Mouse (Mus musculus) hindbrain, embryonic 13.5 days (tissue): Measurements from ENCODE around the gene Cdr2. TPM values are rescaled to one million over a fixed set of nuclear protein-coding genes. Genes with fewer than 3 reads are reported as not detected.
"Not testable (repeated sequence)": the region's sequence is repeated elsewhere in the genome, so short reads cannot be mapped to it uniquely, and the experiment has no call there.

Experiments
- ATAC-seq: fragments of 200-750 bp; cut with Nextera tagmentation; 2 replicates; pipeline ENCODE4 v1.8.0; 2017; ENCODE audit warnings: moderate TSS enrichment; ENCODE audit not compliant: low FRiP score
- H3K27ac ChIP-seq: fragments of 300-500 bp; sonication (generic); 2 replicates; pipeline ENCODE4 v1.5.1; 2015; ENCODE audit warnings: inconsistent platforms, mild to moderate bottlenecking, moderate library complexity
- H3K27me3 ChIP-seq: fragments of 300-500 bp; sonication (generic); 2 replicates; pipeline ENCODE4 v1.6.1; 2015; ENCODE audit warnings: mild to moderate bottlenecking, inconsistent platforms
- H3K36me3 ChIP-seq: fragments of 300-500 bp; sonication (generic); 2 replicates; pipeline ENCODE4 v1.6.1; 2015; ENCODE audit warnings: mild to moderate bottlenecking, inconsistent platforms
- H3K4me1 ChIP-seq: fragments of 300-500 bp; sonication (generic); replicated peaks from 2 replicates; pipeline ENCODE4 v1.6.1; 2015; ENCODE audit warnings: inconsistent platforms
- H3K4me2 ChIP-seq: fragments of 300-500 bp; sonication (generic); 2 replicates; pipeline ENCODE4 v1.6.1; 2015; ENCODE audit warnings: inconsistent platforms, mild to moderate bottlenecking, moderate library complexity
- H3K4me3 ChIP-seq: fragments of 300-500 bp; sonication (generic); 2 replicates; pipeline ENCODE4 v1.5.1; 2015; ENCODE audit warnings: mild to moderate bottlenecking, inconsistent platforms
- H3K9ac ChIP-seq: fragments of 300-500 bp; sonication (generic); 2 replicates; pipeline ENCODE4 v1.6.1; 2015; ENCODE audit warnings: mild to moderate bottlenecking, inconsistent platforms
- H3K9me3 ChIP-seq: fragments of 300-500 bp; sonication (generic); 2 replicates; pipeline ENCODE4 v1.6.1; 2016; ENCODE audit warnings: inconsistent platforms
- WGBS: fragments of 180-500 bp; shearing (Covaris S2); methylation state at CpG from one replicate; pipeline ENCODE4 v1.1.7; 2015; 5-methylcytosine and 5-hydroxymethylcytosine counted together
- polyA plus RNA-seq: library from polyadenylated mRNA; unstranded; fragments of >200 nt; fragmentation: Nextera tagmentation; extraction: Ambion mirVana; gene quantifications from 2 replicates; pipeline ENCODE4 v1.2.1, GENCODE M21; 2015

Gene Cdr2
- 14.6 and 16.1 TPM in 2 replicates for polyA plus RNA-seq

DNA sequence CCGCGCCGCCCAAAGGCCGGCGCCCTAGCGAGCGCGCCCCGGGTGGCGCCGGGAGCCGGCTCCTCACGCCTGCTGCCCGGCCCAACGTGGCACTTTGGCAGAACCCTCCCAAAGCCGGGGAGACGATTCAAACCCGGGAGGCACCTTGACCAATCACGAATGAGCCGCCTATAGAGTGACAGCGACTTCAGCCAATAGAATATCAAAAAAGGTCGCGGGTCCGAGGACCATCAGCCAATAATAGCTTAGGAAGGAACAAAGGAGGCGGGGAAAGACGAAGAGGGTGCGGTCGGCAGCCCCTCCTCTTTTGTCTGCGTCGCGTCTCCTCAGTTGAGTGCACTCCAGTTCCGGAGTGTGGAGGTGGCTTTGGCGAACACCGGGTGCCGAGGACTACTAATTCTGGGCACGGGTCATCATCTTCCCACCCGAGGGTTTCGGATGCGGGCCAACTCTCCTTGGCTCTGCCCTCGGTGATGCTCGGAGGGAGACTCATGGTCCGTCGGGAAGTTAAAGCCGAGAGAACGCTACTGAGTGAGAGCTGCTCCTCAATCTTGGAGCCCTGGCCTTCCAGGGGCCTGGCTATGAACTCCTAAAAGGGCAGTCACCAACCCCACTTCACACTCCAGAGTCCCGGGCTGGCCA, at the start of gene Cdr2, which contains the start of gene Mfsd13b:
TSS of gene Cdr2 (minus strand) at position 113 of the 642 bp plus-strand sequence.
TSS of gene Mfsd13b (plus strand) at position 310 of the 642 bp plus-strand sequence.
- under 1% methylated on average over 46 of the region's 46 CpGs for WGBS
- H3K4me2 ChIP-seq: peak within 1 kb of the TSS; percentile 84
- H3K27me3 ChIP-seq: 0 out of 2 replicates have a peak, but pooled peaks cover 2% of the 10 kb centered on the region
- no peaks in the 10 kb centered on the region for H3K36me3 ChIP-seq
- ATAC-seq: peak; percentile 96
- H3K9ac ChIP-seq: peak within 1 kb of the TSS; percentile 86
- peak within 1 kb of the TSS; percentile 95 for H3K4me3 ChIP-seq
- no peaks in the 10 kb centered on the region for H3K9me3 ChIP-seq
- peaks cover 40% of the 10 kb centered on the region for H3K4me1 ChIP-seq
- peak within 1 kb of the TSS; percentile 87 for H3K27ac ChIP-seq

DNA sequence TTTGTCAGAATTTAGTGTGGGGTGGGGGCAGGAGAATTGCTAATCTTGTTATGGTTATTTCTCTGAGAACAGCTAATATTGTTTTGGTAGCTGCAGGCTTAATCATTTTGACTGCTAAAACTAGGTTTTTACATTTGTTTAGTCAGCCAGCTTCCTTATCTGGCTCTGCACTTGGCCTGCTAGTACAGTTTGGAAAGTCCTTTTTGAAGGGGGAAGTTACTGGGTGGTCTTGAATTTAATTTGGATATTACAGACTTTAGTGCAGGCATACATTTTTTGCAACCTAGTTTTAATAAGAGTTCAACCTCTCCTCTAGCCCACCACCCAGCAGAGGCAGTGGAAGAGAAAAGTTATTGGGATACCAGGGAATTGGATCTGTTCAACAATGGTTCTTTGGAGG, 47.8 kb upstream of the Cdr2 start:
- not testable (repeated sequence) for H3K4me3 ChIP-seq, H3K9ac ChIP-seq, ATAC-seq, H3K27ac ChIP-seq, H3K9me3 ChIP-seq, H3K4me2 ChIP-seq, H3K4me1 ChIP-seq, H3K36me3 ChIP-seq
- H3K27me3 ChIP-seq: peaks cover 29% of the 10 kb centered on the region

DNA sequence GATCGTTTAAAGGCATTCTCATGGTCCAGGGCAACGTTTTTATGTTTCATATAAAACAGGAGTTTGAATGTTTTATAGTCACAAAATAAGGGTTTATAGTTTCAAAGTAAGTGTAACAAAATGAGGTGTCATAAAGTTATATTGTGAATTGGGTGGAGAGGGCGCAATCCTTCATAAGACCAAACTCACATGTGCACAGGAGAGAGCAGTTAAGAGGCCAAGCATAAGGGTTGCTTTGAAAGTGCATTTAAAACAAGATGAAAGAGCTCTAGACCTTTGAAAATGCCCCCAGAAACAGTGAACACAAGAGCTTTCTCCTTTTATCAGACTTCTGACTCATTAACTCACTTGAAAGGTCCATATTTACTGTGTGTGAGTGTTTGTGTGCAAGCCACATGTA, 44.2 kb upstream of the Cdr2 start:
- H3K9me3 ChIP-seq: no peaks in the 10 kb centered on the region
- H3K4me1 ChIP-seq: no peaks in the 10 kb centered on the region
- no peak overlapping the region for H3K9ac ChIP-seq
- no peak for ATAC-seq
- 68% methylated on average over 3 of the region's 3 CpGs for WGBS
- H3K27ac ChIP-seq: no peak overlapping the region
- H3K27me3 ChIP-seq: peaks cover 17% of the 10 kb centered on the region
- H3K4me2 ChIP-seq: no peak overlapping the region
- H3K4me3 ChIP-seq: no peak overlapping the region
- no peaks in the 10 kb centered on the region for H3K36me3 ChIP-seq

DNA sequence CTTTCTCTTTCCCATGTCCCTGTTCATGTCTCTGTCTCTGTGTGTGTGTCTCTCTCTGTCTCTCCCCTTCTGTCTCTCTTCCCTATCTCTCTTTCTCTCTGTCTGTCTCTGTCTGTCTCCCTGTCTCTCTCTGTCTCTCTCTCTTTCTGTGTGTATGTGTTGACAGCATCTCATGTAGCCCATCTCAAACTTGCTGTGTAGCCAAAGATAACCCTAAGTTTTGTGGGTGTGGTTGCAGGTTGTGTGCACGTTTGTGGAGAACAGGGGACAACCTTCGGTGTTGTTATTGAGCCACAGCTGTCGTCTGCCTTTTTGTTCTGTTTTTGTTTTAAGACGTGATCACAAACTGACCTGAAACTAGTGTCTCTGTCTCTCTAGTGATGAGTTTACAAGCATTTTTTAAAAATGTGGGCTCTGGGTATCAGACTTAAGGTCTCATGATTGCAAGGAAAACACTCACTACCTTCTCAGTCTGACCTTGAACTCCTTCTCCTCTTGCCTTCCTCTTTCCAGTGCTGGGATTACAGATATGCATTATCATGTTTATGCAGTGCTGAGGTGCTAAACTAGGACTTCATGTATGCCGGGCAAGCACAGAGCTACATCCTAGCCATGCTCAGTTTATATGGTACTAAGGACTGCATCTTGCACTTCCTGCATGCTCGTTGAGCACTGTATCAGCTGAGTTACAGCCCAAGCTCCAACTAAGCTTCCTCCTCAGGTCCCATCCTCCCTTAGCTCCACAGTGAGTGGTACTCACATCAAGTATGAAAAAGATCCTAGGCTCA, 43.3 kb upstream of the Cdr2 start:
- H3K9ac ChIP-seq: no peak overlapping the region
- WGBS: 84% methylated on average over 6 of the region's 6 CpGs
- peaks cover 11% of the 10 kb centered on the region for H3K27me3 ChIP-seq
- H3K4me1 ChIP-seq: no peaks in the 10 kb centered on the region
- no peaks in the 10 kb centered on the region for H3K36me3 ChIP-seq
- H3K9me3 ChIP-seq: no peaks in the 10 kb centered on the region
- H3K4me2 ChIP-seq: no peak overlapping the region
- ATAC-seq: no peak
- H3K27ac ChIP-seq: no peak overlapping the region
- no peak overlapping the region for H3K4me3 ChIP-seq

DNA sequence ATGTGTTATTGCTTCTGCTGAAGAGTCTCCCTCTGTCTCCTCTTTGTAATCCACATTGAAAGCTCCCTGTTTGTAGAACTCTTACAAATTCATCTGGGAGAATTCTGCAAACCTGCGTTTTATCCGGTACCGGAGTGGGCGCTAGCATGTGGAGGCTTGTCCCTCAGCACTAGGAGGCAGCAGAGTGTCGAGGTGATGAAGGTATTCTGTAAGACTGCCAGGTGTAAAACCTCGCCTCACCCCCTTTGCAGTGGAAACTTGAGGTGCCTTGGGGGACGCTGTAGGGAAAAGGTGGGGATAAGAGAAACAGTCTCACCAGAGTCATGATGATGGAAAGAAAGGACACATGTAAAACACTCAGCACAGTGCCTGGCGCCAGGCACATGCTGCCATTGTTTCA, 38.2 kb upstream of the Cdr2 start:
- Histone ChIP-seq H3K4me3 (no peak overlapping the region), H3K9ac (no peak overlapping the region), H3K27me3 (no peaks in the 10 kb centered on the region), H3K4me2 (no peak overlapping the region), H3K9me3 (no peaks in the 10 kb centered on the region), H3K36me3 (no peaks in the 10 kb centered on the region), H3K27ac (no peak overlapping the region), H3K4me1 (no peaks in the 10 kb centered on the region)
- 36% methylated on average over 8 of the region's 8 CpGs for WGBS
- no peak for ATAC-seq

DNA sequence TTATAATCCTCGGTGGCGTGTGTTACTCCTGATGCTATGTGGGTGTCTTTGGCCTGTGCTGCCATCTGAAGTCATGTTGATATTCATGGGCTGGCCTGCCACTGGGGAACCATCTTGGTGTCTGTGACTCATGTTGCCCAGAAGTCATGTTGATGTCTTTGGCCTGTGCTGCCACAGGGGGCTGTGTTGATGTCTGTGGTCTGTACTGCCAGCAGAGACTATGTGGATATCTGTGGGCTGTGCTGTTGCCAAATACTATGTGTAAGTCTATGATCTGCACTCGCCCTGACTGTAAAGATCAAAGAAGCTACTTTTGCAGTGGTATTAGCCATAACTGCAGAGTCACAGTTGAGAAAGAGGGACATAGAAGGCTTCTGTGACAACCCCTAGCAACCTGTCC, 36.7 kb upstream of the Cdr2 start:
- Histone ChIP-seq H3K27me3 (no peaks in the 10 kb centered on the region), H3K4me1 (no peaks in the 10 kb centered on the region), H3K36me3 (no peaks in the 10 kb centered on the region), H3K27ac (no peak overlapping the region), H3K4me2 (no peak overlapping the region), H3K4me3 (no peak overlapping the region), H3K9ac (no peak overlapping the region), H3K9me3 (no peaks in the 10 kb centered on the region)
- 87% methylated on average over 3 of the region's 3 CpGs for WGBS
- no peak for ATAC-seq

DNA sequence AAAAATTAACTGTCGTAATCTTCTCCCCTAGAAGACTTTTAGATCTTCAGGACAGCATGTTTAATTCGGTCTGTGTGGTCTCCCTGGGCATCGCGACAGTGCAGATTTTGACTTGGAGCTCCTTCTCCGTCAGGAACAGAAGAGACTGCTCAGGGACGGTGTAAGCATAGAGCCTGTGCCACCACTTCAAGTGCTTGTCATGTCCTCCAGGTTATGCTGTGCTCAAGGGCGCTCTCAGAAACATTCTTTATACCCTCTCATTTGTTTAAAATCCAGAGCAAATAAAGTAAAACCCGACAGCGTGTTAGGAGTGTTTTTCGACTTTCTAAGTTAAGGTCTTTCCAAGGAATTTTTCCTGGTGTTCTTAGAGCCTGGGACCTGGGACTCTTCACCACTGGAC, 32.4 kb upstream of the Cdr2 start:
- Histone ChIP-seq H3K27ac (no peak overlapping the region), H3K4me1 (0 out of 2 replicates have a peak, but pooled peaks cover 4% of the 10 kb centered on the region), H3K4me3 (no peak overlapping the region), H3K9ac (no peak overlapping the region), H3K4me2 (no peak overlapping the region), H3K9me3 (no peaks in the 10 kb centered on the region), H3K27me3 (no peaks in the 10 kb centered on the region), H3K36me3 (no peaks in the 10 kb centered on the region)
- 90% methylated on average over 10 of the region's 10 CpGs for WGBS
- ATAC-seq: no peak

DNA sequence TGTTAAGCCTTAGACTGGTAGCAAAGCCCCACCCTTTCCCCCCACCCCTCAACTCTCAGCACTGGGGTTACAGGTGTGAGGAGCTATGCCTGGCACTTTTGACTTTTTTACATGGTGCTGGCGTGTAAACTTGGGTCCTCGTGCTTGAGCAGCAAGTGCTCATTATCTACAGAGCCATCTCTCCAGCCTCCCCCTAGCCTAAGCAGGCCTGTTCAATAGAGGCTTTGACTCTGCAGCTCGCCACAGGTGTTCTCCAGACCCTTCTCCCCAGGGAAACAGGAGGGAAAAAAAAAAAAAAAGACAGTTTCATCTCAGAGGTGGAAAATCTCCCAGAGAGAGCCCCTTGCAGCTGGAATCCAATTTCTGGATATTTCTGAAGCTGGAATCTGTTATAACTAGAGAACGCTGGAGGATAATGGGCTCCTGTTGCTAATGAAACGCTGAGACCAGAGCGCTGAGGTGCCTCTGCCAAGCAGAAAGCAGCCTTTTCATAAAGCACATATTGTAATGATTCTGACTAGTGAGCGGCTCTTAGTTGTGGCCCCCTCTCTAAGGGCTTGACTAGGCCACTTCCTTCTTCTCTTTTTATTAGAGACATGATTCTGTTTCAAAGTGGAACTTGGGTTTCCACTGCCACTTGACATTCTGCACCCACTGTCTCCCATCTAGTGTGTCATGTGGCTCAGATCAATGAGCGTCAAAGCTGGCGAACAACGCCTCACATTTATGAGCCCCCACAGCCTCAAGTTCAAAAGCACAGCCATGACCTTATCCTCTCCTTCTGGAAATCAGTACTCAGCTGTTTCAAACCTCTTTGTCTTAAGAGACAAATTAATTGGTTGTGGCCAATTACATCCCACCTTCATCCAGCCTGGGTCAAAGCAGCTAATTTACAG, 29.9 kb upstream of the Cdr2 start:
- Histone ChIP-seq H3K4me3 (no peak overlapping the region), H3K4me2 (no peak overlapping the region), H3K27ac (no peak overlapping the region), H3K9me3 (no peaks in the 10 kb centered on the region), H3K36me3 (no peaks in the 10 kb centered on the region), H3K4me1 (0 out of 2 replicates have a peak, but pooled peaks cover 4% of the 10 kb centered on the region), H3K27me3 (no peaks in the 10 kb centered on the region), H3K9ac (no peak overlapping the region)
- WGBS: 68% methylated on average over 10 of the region's 10 CpGs
- no peak for ATAC-seq

DNA sequence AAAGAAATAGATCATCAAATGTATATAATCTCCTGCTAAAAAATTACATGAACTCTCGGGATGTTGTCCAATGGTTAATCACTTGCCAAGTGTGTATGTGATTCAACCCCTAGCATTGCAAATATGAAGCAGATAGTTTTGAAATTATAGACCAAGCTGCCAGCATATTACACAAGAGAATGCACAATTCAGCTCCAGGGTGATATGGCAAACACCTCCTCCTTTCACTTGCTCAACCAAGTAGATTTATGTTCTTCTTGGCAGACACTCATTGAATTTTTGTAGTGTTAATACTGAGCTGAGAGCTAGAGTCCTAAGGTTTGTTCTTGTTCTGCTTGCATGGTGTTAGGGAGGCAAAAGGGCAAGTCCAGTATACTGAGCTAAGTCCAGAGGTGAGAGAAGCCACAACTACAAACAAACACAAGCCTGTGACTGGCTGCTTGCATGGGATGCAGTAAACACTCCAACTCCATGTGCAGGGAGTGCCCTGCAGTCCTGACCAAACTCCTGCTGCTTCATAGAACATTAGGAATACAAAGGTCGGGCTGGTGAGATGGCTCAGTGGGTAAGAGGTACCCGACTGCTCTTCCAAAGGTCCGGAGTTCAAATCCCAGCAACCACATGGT, 21.8 kb upstream of the Cdr2 start:
- Histone ChIP-seq H3K27me3 (no peaks in the 10 kb centered on the region), H3K9me3 (no peaks in the 10 kb centered on the region), H3K4me1 (no peaks in the 10 kb centered on the region), H3K36me3 (no peaks in the 10 kb centered on the region), H3K9ac (no peak overlapping the region), H3K4me3 (no peak overlapping the region), H3K27ac (no peak overlapping the region), H3K4me2 (no peak overlapping the region)
- 75% methylated on average over 4 of the region's 4 CpGs for WGBS
- ATAC-seq: no peak

DNA sequence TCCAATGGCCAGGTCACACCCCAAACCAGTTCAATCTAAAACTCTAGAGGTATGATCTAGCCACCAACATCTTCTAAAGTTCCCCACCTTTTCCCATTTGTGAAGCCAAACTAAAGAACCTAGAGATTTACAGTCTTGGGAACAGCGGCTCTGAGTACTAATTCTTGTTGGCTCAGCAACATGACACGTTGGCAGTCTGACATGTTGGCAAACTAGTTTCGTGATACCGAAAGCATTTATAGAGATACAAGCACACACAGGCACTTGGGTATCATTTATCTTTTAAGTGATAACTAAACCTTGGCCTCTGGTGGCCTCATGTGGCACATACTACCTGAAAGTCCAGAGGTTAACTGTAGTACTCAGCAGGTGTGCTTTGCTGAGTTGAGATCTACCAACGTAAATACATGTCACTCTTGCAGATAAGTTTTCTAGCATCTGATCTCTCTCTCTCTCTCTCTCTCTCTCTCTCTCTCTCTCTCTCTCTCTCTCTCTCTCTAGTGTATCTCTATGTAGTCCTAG, 20.4 kb upstream of the Cdr2 start:
- Histone ChIP-seq H3K4me2 (no peak overlapping the region), H3K36me3 (no peaks in the 10 kb centered on the region), H3K9me3 (no peaks in the 10 kb centered on the region), H3K4me3 (no peak overlapping the region), H3K27me3 (no peaks in the 10 kb centered on the region), H3K27ac (no peak overlapping the region), H3K4me1 (no peaks in the 10 kb centered on the region), H3K9ac (no peak overlapping the region)
- 97% methylated on average over 5 of the region's 5 CpGs for WGBS
- no peak for ATAC-seq

DNA sequence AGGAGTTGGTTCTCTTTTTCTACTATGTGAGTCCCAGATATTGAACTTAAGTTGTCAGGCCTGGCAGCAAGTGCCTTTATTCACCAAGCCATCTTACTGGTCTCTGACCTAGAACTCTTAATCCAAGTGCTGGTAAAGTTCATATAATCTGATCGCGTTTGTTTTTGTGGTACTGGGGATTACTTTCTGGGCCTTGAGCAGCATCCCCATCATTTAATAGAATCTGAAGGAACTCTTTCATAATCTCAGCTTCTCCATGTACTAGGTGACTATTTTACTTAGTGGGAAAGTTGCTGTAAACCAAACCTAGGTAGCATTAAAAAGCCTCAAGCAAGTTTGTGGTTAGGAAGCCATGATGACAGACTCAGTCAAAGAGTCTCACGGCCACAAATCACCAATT, 19.8 kb upstream of the Cdr2 start:
- H3K36me3 ChIP-seq: no peaks in the 10 kb centered on the region
- no peak overlapping the region for H3K27ac ChIP-seq
- WGBS: 93% methylated on average over 3 of the region's 3 CpGs
- H3K9ac ChIP-seq: no peak overlapping the region
- H3K4me1 ChIP-seq: no peaks in the 10 kb centered on the region
- H3K4me3 ChIP-seq: no peak overlapping the region
- no peak overlapping the region for H3K4me2 ChIP-seq
- H3K9me3 ChIP-seq: no peaks in the 10 kb centered on the region
- no peak for ATAC-seq
- H3K27me3 ChIP-seq: no peaks in the 10 kb centered on the region
